Mouse (Mus musculus) intestine, embryonic 15.5 days (tissue): ENCODE data around the gene Hsd11b1. TPM values are rescaled to one million over a fixed set of nuclear protein-coding genes. Genes with fewer than 3 reads are reported as not detected.
A peak's percentile ranks its signal among the peaks of the same experiment; 100 is the strongest.
"Not testable (repeated sequence)": the region's sequence is repeated elsewhere in the genome, so short reads cannot be mapped to it uniquely, and the experiment has no call there.

Source experiments
- ATAC-seq: fragments of 200-750 bp; cut with Nextera tagmentation; 2 replicates; pipeline ENCODE4 v1.8.0; 2017; ENCODE audit warnings: moderate TSS enrichment, moderate library complexity
- H3K27ac ChIP-seq: fragments of 300-500 bp; sonication (generic); 2 replicates; pipeline ENCODE4 v1.5.1; 2015; ENCODE audit warnings: mild to moderate bottlenecking, inconsistent platforms
- H3K27me3 ChIP-seq: fragments of 300-500 bp; sonication (generic); replicated peaks from 2 replicates; pipeline ENCODE4 v1.6.1; 2015; ENCODE audit warnings: inconsistent platforms
- H3K36me3 ChIP-seq: fragments of 300-500 bp; sonication (generic); 2 replicates; pipeline ENCODE4 v1.6.1; 2015; ENCODE audit warnings: inconsistent platforms
- H3K4me1 ChIP-seq: fragments of 300-500 bp; sonication (generic); replicated peaks from 2 replicates; pipeline ENCODE4 v1.6.1; 2015; ENCODE audit warnings: inconsistent platforms
- H3K4me2 ChIP-seq: fragments of 300-500 bp; sonication (generic); replicated peaks from 2 replicates; pipeline ENCODE4 v1.6.1; 2015; ENCODE audit warnings: mild to moderate bottlenecking, inconsistent platforms
- H3K4me3 ChIP-seq: fragments of 300-500 bp; sonication (generic); replicated peaks from 2 replicates; pipeline ENCODE4 v1.5.1; 2015; ENCODE audit warnings: inconsistent platforms
- H3K9ac ChIP-seq: fragments of 300-500 bp; sonication (generic); 2 replicates; pipeline ENCODE4 v1.6.1; 2015; ENCODE audit warnings: inconsistent platforms
- H3K9me3 ChIP-seq: fragments of 300-500 bp; sonication (generic); 2 replicates; pipeline ENCODE4 v1.6.1; 2016; ENCODE audit warnings: inconsistent platforms
- WGBS: fragments of 180-500 bp; shearing (Covaris S2); methylation state at CpG from one replicate; pipeline ENCODE4 v1.1.7; 2015; 5-methylcytosine and 5-hydroxymethylcytosine counted together
- polyA plus RNA-seq: library from polyadenylated mRNA; unstranded; fragments of >200 nt; fragmentation: Nextera tagmentation; extraction: Ambion mirVana; gene quantifications from 2 replicates; pipeline ENCODE4 v1.2.1, GENCODE M21; 2015

The Hsd11b1 gene
- polyA plus RNA-seq, 1 experiment from 2014 or later = 1.3 TPM

- no peaks in the 10 kb centered on the region for H3K27me3 ChIP-seq
- 62% methylated on average over 8 of the region's 8 CpGs for WGBS
Observed at GRCm38 (mm10) chr1:193255032-193255431, 8.8 kb downstream of the Hsd11b1 start.

GRCm38 (mm10) chr1:193253895-193254294 lies 10.0 kb downstream of the Hsd11b1 start:
- not testable (repeated sequence) for H3K4me2 ChIP-seq, H3K4me3 ChIP-seq, H3K9me3 ChIP-seq, H3K27ac ChIP-seq, H3K4me1 ChIP-seq, H3K27me3 ChIP-seq, ATAC-seq, H3K9ac ChIP-seq, H3K36me3 ChIP-seq
- 69% methylated on average over 3 of the region's 3 CpGs for WGBS

More at GRCm38 (mm10) chr1:193255032-193255431, 8.8 kb downstream of the Hsd11b1 start:
- H3K9me3 ChIP-seq = no peaks in the 10 kb centered on the region
- H3K4me2 ChIP-seq = no peak overlapping the region
- no peak for ATAC-seq
- H3K4me3 ChIP-seq = no peak overlapping the region
- H3K4me1 ChIP-seq = 0 out of 2 replicates have a peak, but pooled peaks cover 5% of the 10 kb centered on the region
- no peak overlapping the region for H3K27ac ChIP-seq
- H3K9ac ChIP-seq = no peak overlapping the region
- H3K36me3 ChIP-seq = no peaks in the 10 kb centered on the region

GRCm38 (mm10) chr1:193252616-193253015 lies 11.3 kb downstream of the Hsd11b1 start:
- no peak overlapping the region for H3K9ac ChIP-seq
- no peak overlapping the region for H3K4me2 ChIP-seq
- 0 out of 2 replicates have a peak, but pooled peaks cover 5% of the 10 kb centered on the region for H3K4me1 ChIP-seq
- no peaks in the 10 kb centered on the region for H3K36me3 ChIP-seq
- no peak overlapping the region for H3K27ac ChIP-seq
- peak; percentile 37; the same call in 1 of the 2 replicates for ATAC-seq
- H3K27me3 ChIP-seq = no peaks in the 10 kb centered on the region
- H3K4me3 ChIP-seq = no peak overlapping the region
- WGBS = 25% methylated on average over 5 of the region's 5 CpGs
- H3K9me3 ChIP-seq = no peaks in the 10 kb centered on the region

- Histone ChIP-seq H3K4me1 (0 out of 2 replicates have a peak, but pooled peaks cover under 1% of the 10 kb centered on the region), H3K27ac (no peak overlapping the region)
- WGBS = 73% methylated on average over 7 of the region's 7 CpGs
Observed at GRCm38 (mm10) chr1:193251386-193251785, 12.5 kb downstream of the Hsd11b1 start.

GRCm38 (mm10) chr1:193250026-193250425 lies 13.8 kb downstream of the Hsd11b1 start:
- no peaks in the 10 kb centered on the region for H3K4me1 ChIP-seq
- no peaks in the 10 kb centered on the region for H3K9me3 ChIP-seq
- ATAC-seq = no peak
- H3K4me2 ChIP-seq = no peak overlapping the region
- no peak overlapping the region for H3K9ac ChIP-seq
- no peaks in the 10 kb centered on the region for H3K36me3 ChIP-seq
- 85% methylated on average over 2 of the region's 2 CpGs for WGBS
- no peak overlapping the region for H3K27ac ChIP-seq
- no peak overlapping the region for H3K4me3 ChIP-seq
- H3K27me3 ChIP-seq = no peaks in the 10 kb centered on the region

More at GRCm38 (mm10) chr1:193251386-193251785, 12.5 kb downstream of the Hsd11b1 start:
- Histone ChIP-seq H3K4me3 (no peak overlapping the region), H3K27me3 (no peaks in the 10 kb centered on the region), H3K36me3 (no peaks in the 10 kb centered on the region), H3K4me2 (no peak overlapping the region), H3K9me3 (no peaks in the 10 kb centered on the region), H3K9ac (no peak overlapping the region)
- no peak for ATAC-seq

GRCm38 (mm10) chr1:193244235-193244634 lies 19.6 kb downstream of the Hsd11b1 start:
- H3K27ac ChIP-seq = no peak overlapping the region
- no peak overlapping the region for H3K4me3 ChIP-seq
- no peaks in the 10 kb centered on the region for H3K27me3 ChIP-seq
- WGBS = 85% methylated on average over 6 of the region's 6 CpGs
- H3K4me2 ChIP-seq = no peak overlapping the region
- H3K4me1 ChIP-seq = no peaks in the 10 kb centered on the region; the same call in 1 of the 2 replicates
- no peak for ATAC-seq
- H3K9me3 ChIP-seq = no peaks in the 10 kb centered on the region
- no peaks in the 10 kb centered on the region for H3K36me3 ChIP-seq
- H3K9ac ChIP-seq = no peak overlapping the region

- H3K4me3 ChIP-seq = no peak overlapping the region
- no peaks in the 10 kb centered on the region; the same call in 1 of the 2 replicates for H3K4me1 ChIP-seq
- no peak for ATAC-seq
- H3K9me3 ChIP-seq = no peaks in the 10 kb centered on the region
- H3K4me2 ChIP-seq = no peak overlapping the region
- H3K27ac ChIP-seq = no peak overlapping the region
- 47% methylated on average over 10 of the region's 10 CpGs for WGBS
- no peaks in the 10 kb centered on the region for H3K27me3 ChIP-seq
- H3K36me3 ChIP-seq = no peaks in the 10 kb centered on the region
- no peak overlapping the region for H3K9ac ChIP-seq
Observed at GRCm38 (mm10) chr1:193243571-193244193, 20.2 kb downstream of the Hsd11b1 start.

GRCm38 (mm10) chr1:193242863-193243262 lies 21.0 kb downstream of the Hsd11b1 start:
- no peak overlapping the region for H3K27ac ChIP-seq
- no peak for ATAC-seq
- H3K4me3 ChIP-seq = no peak overlapping the region
- H3K9ac ChIP-seq = no peak overlapping the region
- 68% methylated on average over 4 of the region's 4 CpGs for WGBS
- H3K36me3 ChIP-seq = no peaks in the 10 kb centered on the region
- H3K4me1 ChIP-seq = no peaks in the 10 kb centered on the region; the same call in 1 of the 2 replicates
- H3K4me2 ChIP-seq = no peak overlapping the region
- no peaks in the 10 kb centered on the region for H3K9me3 ChIP-seq
- no peaks in the 10 kb centered on the region for H3K27me3 ChIP-seq

GRCm38 (mm10) chr1:193242238-193242637 lies 21.6 kb downstream of the Hsd11b1 start:
- H3K9ac ChIP-seq = no peak overlapping the region
- no peaks in the 10 kb centered on the region for H3K9me3 ChIP-seq
- H3K4me2 ChIP-seq = no peak overlapping the region
- H3K27ac ChIP-seq = no peak overlapping the region
- ATAC-seq = no peak
- no peaks in the 10 kb centered on the region for H3K36me3 ChIP-seq
- H3K4me1 ChIP-seq = no peaks in the 10 kb centered on the region; the same call in 1 of the 2 replicates
- H3K4me3 ChIP-seq = no peak overlapping the region
- WGBS = 48% methylated on average over 8 of the region's 8 CpGs
- H3K27me3 ChIP-seq = no peaks in the 10 kb centered on the region

GRCm38 (mm10) chr1:193241436-193241835 lies 22.4 kb downstream of the Hsd11b1 start:
- Histone ChIP-seq H3K4me1 (no peaks in the 10 kb centered on the region; the same call in 1 of the 2 replicates), H3K9me3 (no peaks in the 10 kb centered on the region), H3K4me3 (no peak overlapping the region), H3K27me3 (no peaks in the 10 kb centered on the region), H3K36me3 (no peaks in the 10 kb centered on the region), H3K27ac (no peak overlapping the region), H3K9ac (no peak overlapping the region), H3K4me2 (no peak overlapping the region)
- no peak for ATAC-seq
- 89% methylated on average over 4 of the region's 4 CpGs for WGBS

- H3K4me2 ChIP-seq = no peak overlapping the region
- no peaks in the 10 kb centered on the region for H3K27me3 ChIP-seq
- no peaks in the 10 kb centered on the region for H3K9me3 ChIP-seq
- no peak overlapping the region for H3K27ac ChIP-seq
- no peaks in the 10 kb centered on the region; the same call in 1 of the 2 replicates for H3K4me1 ChIP-seq
- WGBS = 53% methylated on average over 4 of the region's 4 CpGs
- no peak overlapping the region for H3K4me3 ChIP-seq
- no peaks in the 10 kb centered on the region for H3K36me3 ChIP-seq
- no peak overlapping the region for H3K9ac ChIP-seq
- ATAC-seq = no peak
Observed at GRCm38 (mm10) chr1:193238426-193238825, 25.4 kb downstream of the Hsd11b1 start.

- Histone ChIP-seq H3K4me1 (no peaks in the 10 kb centered on the region; the same call in 1 of the 2 replicates), H3K27ac (no peak overlapping the region), H3K4me2 (no peak overlapping the region), H3K9ac (no peak overlapping the region), H3K4me3 (no peak overlapping the region), H3K9me3 (no peaks in the 10 kb centered on the region), H3K27me3 (no peaks in the 10 kb centered on the region), H3K36me3 (no peaks in the 10 kb centered on the region)
- ATAC-seq = no peak
- 60% methylated on average over 7 of the region's 7 CpGs for WGBS
Observed at GRCm38 (mm10) chr1:193234930-193235329, 28.9 kb downstream of the Hsd11b1 start.

- Histone ChIP-seq H3K4me3 (no peak overlapping the region), H3K9me3 (no peaks in the 10 kb centered on the region), H3K27ac (no peak overlapping the region), H3K9ac (no peak overlapping the region), H3K36me3 (no peaks in the 10 kb centered on the region), H3K4me2 (no peak overlapping the region), H3K4me1 (no peaks in the 10 kb centered on the region; the same call in 1 of the 2 replicates), H3K27me3 (no peaks in the 10 kb centered on the region)
- WGBS = 93% methylated on average over 2 of the region's 2 CpGs
- ATAC-seq = no peak
Observed at GRCm38 (mm10) chr1:193234130-193234645, 29.7 kb downstream of the Hsd11b1 start.
